Mouse (Mus musculus) liver, postnatal 0 days (tissue): Measurements from ENCODE around the gene Gm21970.

ENCODE experiments used
- CTCF ChIP-seq: sonication (generic); IDR thresholded peaks from 2 replicates; pipeline ENCODE4 v1.5.1; 2016; ENCODE audit warnings: antibody characterized with exemption, low read depth
- EP300 ChIP-seq: IDR thresholded peaks from 2 replicates; pipeline ENCODE4 v1.6.1; 2016; ENCODE audit warnings: antibody characterized with exemption, low read depth, mild to moderate bottlenecking

- no peak for TF ChIP-seq CTCF
- TF ChIP-seq EP300 = no peak
Observed at GRCm38 (mm10) chr16:91448088-91448487, 56.6 kb downstream of the Gm21970 start.
